Mouse (Mus musculus) megakaryocyte, embryonic 14.5 days (primary cell): ENCODE results near the gene Ccnyl1.

Source experiments
- FLI1 ChIP-seq: IDR thresholded peaks from 2 replicates; pipeline ENCODE4 v1.6.1; 2012; ENCODE audit warnings: low read length, inconsistent platforms, mixed read lengths
- GATA1 ChIP-seq: IDR thresholded peaks from 3 replicates; pipeline ENCODE4 v1.6.1; 2012; ENCODE audit warnings: mixed read lengths, low read length, inconsistent platforms, borderline replicate concordance

GRCm38 (mm10) chr1:64732637-64733200, 42.5 kb downstream of the Ccnyl1 start:
- no peak for TF ChIP-seq GATA1
- no peak for TF ChIP-seq FLI1
